Mouse (Mus musculus): ENCODE results near the gene Fabp3. TPM values are rescaled to one million over a fixed set of nuclear protein-coding genes. Genes with fewer than 3 reads are reported as not detected.
A peak's percentile ranks its signal among the peaks of the same experiment; 100 is the strongest.

Fabp3 gene
- polyA plus RNA-seq, 1 experiment from 2014 or later: 14.6 TPM

- 23% methylated on average over 4 of the region's 4 CpGs for WGBS
- Histone ChIP-seq H3K36me3 (peaks cover 26% of the 10 kb centered on the region), H3K4me3 (no peak overlapping the region), H3K9ac (no peak overlapping the region), H3K27me3 (no peaks in the 10 kb centered on the region), H3K4me2 (replicated peaks) (no peak overlapping the region), H3K9me3 (no peaks in the 10 kb centered on the region), H3K4me1 (no peaks in the 10 kb centered on the region), H3K27ac (no peak overlapping the region)
- no peak for ATAC-seq (ENCODE audit: insufficient number of reproducible peaks, insufficient read depth, low FRiP score, low TSS enrichment)
Measured at GRCm38 (mm10) chr4:130341691-130342090, 33.3 kb downstream of the Fabp3 start.

- no peak overlapping the region for H3K27ac ChIP-seq
- H3K9ac ChIP-seq: no peak overlapping the region
- H3K9me3 ChIP-seq: no peaks in the 10 kb centered on the region
- peaks cover 57% of the 10 kb centered on the region for H3K36me3 ChIP-seq
- H3K4me3 ChIP-seq: no peak overlapping the region
- no peaks in the 10 kb centered on the region for H3K4me1 ChIP-seq
- H3K27me3 ChIP-seq: no peaks in the 10 kb centered on the region
- ATAC-seq (ENCODE audit: insufficient number of reproducible peaks, insufficient read depth, low FRiP score, low TSS enrichment): no peak
- no peak overlapping the region for H3K4me2 ChIP-seq (replicated peaks)
- 96% methylated on average over 6 of the region's 6 CpGs for WGBS
Measured at GRCm38 (mm10) chr4:130349666-130350065, 41.3 kb downstream of the Fabp3 start.

- 89% methylated on average over 16 of the region's 16 CpGs for WGBS
- no peak for ATAC-seq (ENCODE audit: insufficient number of reproducible peaks, insufficient read depth, low FRiP score, low TSS enrichment)
- Histone ChIP-seq H3K4me3 (no peak overlapping the region), H3K27me3 (no peaks in the 10 kb centered on the region), H3K4me1 (no peaks in the 10 kb centered on the region), H3K27ac (no peak overlapping the region), H3K9me3 (no peaks in the 10 kb centered on the region), H3K9ac (no peak overlapping the region), H3K36me3 (peaks cover 61% of the 10 kb centered on the region), H3K4me2 (replicated peaks) (no peak overlapping the region)
Measured at GRCm38 (mm10) chr4:130350690-130351422, 42.5 kb downstream of the Fabp3 start.

GRCm38 (mm10) chr4:130352588-130352987 lies 44.2 kb downstream of the Fabp3 start:
- H3K27me3 ChIP-seq: no peaks in the 10 kb centered on the region
- no peak overlapping the region for H3K9ac ChIP-seq
- 91% methylated on average over 7 of the region's 7 CpGs for WGBS
- H3K4me3 ChIP-seq: no peak overlapping the region
- ATAC-seq (ENCODE audit: insufficient number of reproducible peaks, insufficient read depth, low FRiP score, low TSS enrichment): no peak
- peaks cover 66% of the 10 kb centered on the region for H3K36me3 ChIP-seq
- no peak overlapping the region for H3K4me2 ChIP-seq (replicated peaks)
- no peak overlapping the region for H3K27ac ChIP-seq
- no peaks in the 10 kb centered on the region for H3K9me3 ChIP-seq
- no peaks in the 10 kb centered on the region for H3K4me1 ChIP-seq

GRCm38 (mm10) chr4:130357946-130358345 lies 49.6 kb downstream of the Fabp3 start:
- Histone ChIP-seq H3K4me1 (peaks cover 15% of the 10 kb centered on the region), H3K9ac (no peak overlapping the region), H3K27me3 (no peaks in the 10 kb centered on the region), H3K4me3 (no peak overlapping the region), H3K27ac (no peak overlapping the region), H3K36me3 (peaks cover 34% of the 10 kb centered on the region), H3K9me3 (no peaks in the 10 kb centered on the region), H3K4me2 (replicated peaks) (no peak overlapping the region)
- no peak for ATAC-seq (ENCODE audit: insufficient number of reproducible peaks, insufficient read depth, low FRiP score, low TSS enrichment)

GRCm38 (mm10) chr4:130359486-130360237 lies 51.3 kb downstream of the Fabp3 start, which contains the start of the genes Zcchc17 and Snrnp40:
Zcchc17 (minus strand) TSS chr4:130359943.
Snrnp40 (plus strand) TSS chr4:130360132.
- peak within 1 kb of the TSS; percentile 85 for H3K9ac ChIP-seq
- no peaks in the 10 kb centered on the region for H3K9me3 ChIP-seq
- H3K4me3 ChIP-seq: peak within 1 kb of the TSS; percentile 89
- peaks cover 33% of the 10 kb centered on the region for H3K36me3 ChIP-seq
- no peaks in the 10 kb centered on the region for H3K27me3 ChIP-seq
- ATAC-seq (ENCODE audit: insufficient number of reproducible peaks, insufficient read depth, low FRiP score, low TSS enrichment): peak; percentile 95
- H3K4me1 ChIP-seq: peaks cover 15% of the 10 kb centered on the region
- 2% methylated on average over 49 of the region's 49 CpGs for WGBS
- peak within 1 kb of the TSS; percentile 72 for H3K27ac ChIP-seq
- peak within 1 kb of the TSS; percentile 86 for H3K4me2 ChIP-seq (replicated peaks)

- H3K4me3 ChIP-seq: peak overlapping the region; percentile 89
- no peaks in the 10 kb centered on the region for H3K27me3 ChIP-seq
- H3K9ac ChIP-seq: peak overlapping the region; percentile 82
- no peak for ATAC-seq (ENCODE audit: insufficient number of reproducible peaks, insufficient read depth, low FRiP score, low TSS enrichment)
- peak overlapping the region; percentile 86 for H3K4me2 ChIP-seq (replicated peaks)
- H3K9me3 ChIP-seq: no peaks in the 10 kb centered on the region
- H3K27ac ChIP-seq: peak overlapping the region; percentile 67
- peaks cover 36% of the 10 kb centered on the region for H3K36me3 ChIP-seq
- peaks cover 15% of the 10 kb centered on the region for H3K4me1 ChIP-seq
- under 1% methylated on average over 19 of the region's 19 CpGs for WGBS
Measured at GRCm38 (mm10) chr4:130360238-130360590, 51.8 kb downstream of the Fabp3 start.

Other genes starting within 250 kb of the Fabp3 start
- 65.6 and 69.5 TPM in 2 replicates for gene Pef1, start 206.0 kb upstream of the Fabp3 start, polyA plus RNA-seq (2016; fragmentation: Nextera tagmentation; extraction: Ambion mirVana)
- gene Hcrtr1, start 169.2 kb upstream of the Fabp3 start, polyA plus RNA-seq (2016; fragmentation: Nextera tagmentation; extraction: Ambion mirVana): 0.27 and 0.32 TPM in 2 replicates
- gene Tinagl1, start 133.5 kb upstream of the Fabp3 start, polyA plus RNA-seq (2016; fragmentation: Nextera tagmentation; extraction: Ambion mirVana): 11.8 and 12.9 TPM in 2 replicates
- gene Gm853, start 86.2 kb upstream of the Fabp3 start, polyA plus RNA-seq (2016; fragmentation: Nextera tagmentation; extraction: Ambion mirVana): not detected in 2 replicates
- 154 and 159 TPM in 2 replicates for gene Serinc2, start 29.4 kb upstream of the Fabp3 start, polyA plus RNA-seq (2016; fragmentation: Nextera tagmentation; extraction: Ambion mirVana)
- gene Gm10570, start 79 bp downstream of the Fabp3 start, polyA plus RNA-seq (2016; fragmentation: Nextera tagmentation; extraction: Ambion mirVana): not detected in 2 replicates
- 74.1 and 79.6 TPM in 2 replicates for gene Zcchc17, start 51.3 kb downstream of the Fabp3 start, polyA plus RNA-seq (2016; fragmentation: Nextera tagmentation; extraction: Ambion mirVana)
- gene Snrnp40, start 51.5 kb downstream of the Fabp3 start, polyA plus RNA-seq (2016; fragmentation: Nextera tagmentation; extraction: Ambion mirVana): 188 and 193 TPM in 2 replicates